Mouse (Mus musculus) yolk sac, embryonic 10.5 days (tissue): ENCODE results near the gene BC037034.
A peak's percentile ranks its signal among the peaks of the same experiment; 100 is the strongest.
"Not testable (repeated sequence)": the region's sequence is repeated elsewhere in the genome, so short reads cannot be mapped to it uniquely, and the experiment has no call there.

Experiments used
- DNase-seq: peaks from one replicate; pipeline ENCODE4 v3.0.0-alpha.2; 2017; ENCODE audit warnings: low spot score

BC037034 gene

DNA sequence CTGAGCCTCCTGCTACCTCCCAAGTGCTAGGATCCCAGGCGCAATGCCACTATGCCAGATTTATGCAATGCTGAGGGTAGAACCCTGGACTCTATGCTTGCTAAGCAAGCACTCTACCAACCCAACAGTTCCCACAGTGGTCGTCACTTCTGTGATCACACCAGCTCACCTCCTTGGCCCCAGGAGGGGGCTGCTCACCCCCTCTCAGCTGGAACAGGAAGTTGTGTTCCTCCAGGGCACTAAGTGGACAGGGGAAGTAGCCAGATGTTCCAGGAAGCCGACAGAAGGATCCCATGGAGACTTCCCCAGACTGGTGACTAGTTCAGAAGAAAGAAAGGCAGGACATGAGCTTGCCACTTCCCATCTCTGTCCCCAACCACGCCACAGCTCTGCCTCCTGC lies 1.8 kb downstream of the BC037034 start:
- DNase-seq = no peak

DNA sequence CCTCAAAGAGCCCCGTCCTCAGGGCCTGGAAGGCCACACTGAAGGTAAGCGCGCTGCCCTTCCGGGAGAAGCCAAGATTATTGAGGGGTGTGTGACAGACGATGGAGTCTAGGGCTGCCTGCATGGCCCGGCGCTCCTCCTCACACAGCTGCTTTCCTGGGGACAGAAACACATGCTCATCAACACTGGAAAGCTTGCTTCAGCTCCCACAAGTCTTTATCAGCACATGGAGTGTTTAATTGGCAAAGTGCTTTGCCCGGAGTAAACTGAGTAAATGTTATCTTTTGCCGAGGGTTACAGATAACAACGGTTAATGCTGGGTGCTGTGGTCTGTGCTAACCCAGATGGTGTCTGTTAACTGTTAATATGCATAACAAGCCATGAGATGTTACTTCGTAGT lies 3.0 kb downstream of the BC037034 start:
- DNase-seq = no peak

DNA sequence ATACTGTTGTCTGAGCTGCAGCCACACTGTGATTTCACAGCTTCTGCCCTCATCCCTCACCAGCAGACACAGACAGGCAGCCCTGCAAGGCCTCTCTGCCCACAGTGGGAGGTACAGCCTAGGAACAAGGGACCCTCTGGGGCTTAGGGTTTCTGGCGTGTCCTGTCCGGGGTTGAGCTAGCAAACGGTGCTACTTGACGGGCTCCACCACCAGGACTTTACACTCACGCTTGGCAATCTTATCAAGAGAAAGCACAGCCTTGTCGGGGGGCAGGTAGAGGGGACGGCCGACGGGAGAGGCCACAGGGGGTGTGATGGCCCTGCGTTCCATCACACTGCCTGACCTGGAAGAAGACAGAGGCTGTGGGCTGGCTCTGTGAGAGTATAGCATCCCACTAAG lies 3.8 kb downstream of the BC037034 start:
- DNase-seq = no peak

DNA sequence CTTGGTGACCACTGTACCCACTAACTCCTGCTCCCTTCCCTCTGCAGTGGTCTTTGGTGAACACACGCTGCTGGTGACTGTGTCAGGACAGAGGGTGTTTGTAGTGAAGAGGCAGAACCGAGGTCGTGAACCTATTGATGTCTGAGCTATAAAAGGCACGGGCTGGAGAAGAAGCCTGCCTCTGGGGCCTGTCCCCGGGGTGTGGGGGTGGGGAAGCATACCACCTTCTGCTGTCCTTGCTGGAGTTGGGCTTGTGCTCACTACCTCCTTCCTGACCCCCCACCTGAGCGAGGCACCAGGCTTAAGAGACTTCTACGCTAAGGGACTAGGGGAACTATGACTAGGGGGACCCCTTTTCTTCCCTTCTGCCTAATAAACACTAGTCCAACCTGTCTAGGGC lies 4.8 kb downstream of the BC037034 start:
- DNase-seq = no peak

DNA sequence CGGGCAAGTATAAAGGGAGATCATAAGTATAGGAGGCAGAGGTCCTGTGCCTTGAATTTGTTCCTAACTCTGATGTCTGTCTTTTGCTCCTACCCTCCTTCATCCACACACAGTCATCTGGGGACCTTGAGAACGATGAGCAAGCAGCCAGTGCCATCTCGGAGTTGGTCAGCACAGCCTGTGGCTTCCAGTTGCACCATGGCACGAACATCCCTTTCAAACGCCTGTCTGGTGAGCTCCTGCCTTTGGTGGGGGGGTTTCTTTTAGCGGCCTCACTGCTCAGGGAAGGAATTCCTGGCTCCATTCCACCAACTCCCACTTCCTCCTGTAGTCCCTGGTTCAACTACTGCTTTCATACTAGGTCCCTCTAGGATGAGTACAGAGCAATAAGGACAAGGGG lies 5.3 kb downstream of the BC037034 start:
- DNase-seq = no peak

DNA sequence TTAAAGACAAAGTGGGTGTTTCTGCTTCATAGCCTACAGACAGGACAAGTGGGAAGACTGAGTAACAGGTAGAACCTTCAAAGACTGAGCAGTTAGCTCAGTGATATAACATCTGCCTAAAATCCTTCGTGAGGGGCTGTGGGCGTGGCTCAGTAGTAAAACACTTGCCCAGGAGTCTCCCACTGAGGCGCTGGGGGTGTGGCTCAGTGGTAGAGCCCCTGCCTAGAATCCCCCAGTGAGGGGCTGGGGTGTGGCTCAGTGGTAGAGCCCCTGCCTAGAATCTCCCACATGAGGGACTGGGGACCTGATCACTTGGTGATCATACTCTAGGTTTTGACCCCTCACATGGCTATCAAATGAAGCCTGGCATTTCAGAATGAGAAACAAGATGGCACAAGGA lies 5.8 kb downstream of the BC037034 start:
- no peak for DNase-seq

DNA sequence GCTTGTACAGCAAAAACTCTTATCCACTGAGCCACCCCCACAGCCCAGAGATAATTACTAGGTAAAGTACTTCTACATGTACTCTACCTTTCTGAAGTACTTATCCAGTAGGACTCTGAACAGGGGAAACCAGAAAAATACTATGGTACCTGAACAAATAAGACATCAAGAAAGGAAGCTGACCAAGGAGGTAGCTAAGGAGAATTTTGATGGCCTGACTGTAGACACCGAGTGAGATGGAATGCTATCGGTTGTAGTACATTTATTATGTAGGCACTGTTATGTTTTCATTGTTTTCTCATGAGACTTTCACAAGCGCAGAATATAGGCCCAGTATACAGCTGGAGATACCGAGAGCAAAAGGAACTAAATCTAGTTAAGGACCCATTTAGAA lies 6.3 kb downstream of the BC037034 start:
- no peak for DNase-seq

DNA sequence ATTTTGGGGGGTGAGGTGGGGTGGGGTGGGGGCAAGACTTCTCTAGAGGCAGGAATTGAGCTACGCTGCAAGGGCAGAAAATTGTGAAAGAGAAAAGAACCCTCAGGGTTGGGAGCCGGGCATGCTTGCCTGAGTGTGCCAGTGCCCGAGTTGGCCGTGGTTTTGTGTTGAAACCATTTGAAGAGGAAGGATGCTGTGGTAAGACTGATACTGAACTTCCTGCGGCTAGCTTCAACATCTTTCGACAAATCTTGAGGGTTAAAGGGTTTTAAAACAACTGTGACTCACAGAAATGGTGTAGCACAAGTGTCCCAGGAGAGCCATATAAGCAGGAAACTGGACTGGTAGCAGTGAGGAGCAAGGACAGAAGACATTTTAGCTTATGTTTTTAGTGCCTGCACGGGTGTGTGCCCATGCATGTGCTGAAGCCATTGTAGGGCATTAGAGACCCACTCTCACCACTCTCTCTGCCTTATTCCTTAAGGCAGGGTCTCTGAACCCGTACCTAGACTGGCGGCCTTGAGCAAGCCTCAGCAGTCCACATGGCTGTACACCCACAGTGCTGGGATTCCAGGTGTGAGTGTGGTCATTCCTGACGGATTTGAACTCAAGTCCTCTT lies 6.8 kb downstream of the BC037034 start:
- DNase-seq = no peak

DNA sequence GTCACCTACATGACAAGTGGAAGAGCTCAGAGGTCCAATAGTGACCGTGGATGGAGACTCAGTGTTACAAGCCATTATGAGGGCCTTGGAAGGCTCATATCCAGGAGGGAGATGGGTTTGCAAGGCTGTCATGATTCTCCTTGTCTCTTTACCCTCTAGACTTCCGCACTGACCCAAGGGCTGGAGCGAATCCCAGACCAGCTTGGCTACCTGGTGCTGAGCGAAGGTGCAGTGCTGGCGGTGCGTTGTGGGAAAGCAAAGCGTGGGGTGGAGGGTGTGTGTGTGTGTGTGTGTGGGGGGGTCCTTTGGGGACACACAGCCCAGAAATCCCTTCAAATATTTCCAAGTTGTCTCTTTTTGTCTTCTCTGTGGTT lies 7.8 kb downstream of the BC037034 start:
- DNase-seq = no peak

DNA sequence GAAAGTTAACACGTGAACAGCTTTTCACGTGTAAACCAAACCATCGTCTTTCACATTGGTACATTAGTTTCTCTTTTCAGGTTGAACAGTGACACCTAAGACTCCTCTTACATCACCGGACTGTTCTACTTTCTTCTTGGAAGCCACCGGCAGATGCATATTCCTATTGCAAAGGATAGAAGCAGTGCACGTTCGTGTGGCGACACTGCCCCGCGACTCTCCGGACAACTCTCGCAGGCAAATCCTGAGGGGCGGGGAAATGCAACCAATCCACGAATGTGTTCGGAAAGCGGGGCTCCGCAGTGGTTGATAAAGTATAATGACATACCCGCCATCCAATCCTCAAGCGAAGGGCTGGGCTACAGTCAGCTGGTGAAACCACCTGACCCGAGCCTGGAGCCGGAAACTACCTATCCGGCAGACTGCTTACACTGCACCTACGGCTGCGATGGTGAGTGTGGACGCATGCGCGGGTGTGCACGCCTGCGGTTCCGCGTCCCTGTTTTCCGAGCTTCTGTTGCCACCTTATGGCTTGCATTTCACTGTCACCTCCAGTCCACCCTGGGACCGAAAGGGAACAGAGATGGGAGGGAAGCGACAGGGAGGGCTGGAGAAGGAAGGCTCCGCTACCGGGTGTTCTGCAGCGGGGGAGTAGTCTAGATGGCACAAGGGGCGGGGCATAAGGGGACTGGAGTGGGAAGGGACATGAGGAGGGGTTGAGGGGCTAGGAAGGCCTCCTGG lies 8.3 kb downstream of the BC037034 start, which contains the start of gene Lamtor4:
Lamtor4 (plus strand) TSS at position 130 of the 741 bp plus-strand sequence.
- DNase-seq = peak; percentile 94

DNA sequence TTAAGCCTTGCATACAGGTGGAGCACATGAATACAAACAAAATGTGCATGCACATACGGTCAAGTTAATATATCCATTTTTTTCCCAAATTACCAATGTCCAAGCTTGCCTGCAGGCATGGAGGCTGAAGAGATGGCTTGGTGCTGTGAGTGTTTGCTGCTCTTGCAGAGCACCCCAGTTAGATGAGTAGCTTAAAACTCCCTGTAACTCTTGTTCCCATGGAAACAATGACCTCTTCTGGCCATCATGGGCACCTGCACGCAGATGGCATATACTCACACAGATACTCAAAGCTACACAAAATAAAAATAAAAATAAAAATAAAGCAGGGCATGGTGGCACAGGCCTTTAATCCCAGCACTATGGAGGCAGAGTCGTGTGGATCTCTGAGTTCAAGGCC lies 10.8 kb downstream of the BC037034 start:
- no peak for DNase-seq

DNA sequence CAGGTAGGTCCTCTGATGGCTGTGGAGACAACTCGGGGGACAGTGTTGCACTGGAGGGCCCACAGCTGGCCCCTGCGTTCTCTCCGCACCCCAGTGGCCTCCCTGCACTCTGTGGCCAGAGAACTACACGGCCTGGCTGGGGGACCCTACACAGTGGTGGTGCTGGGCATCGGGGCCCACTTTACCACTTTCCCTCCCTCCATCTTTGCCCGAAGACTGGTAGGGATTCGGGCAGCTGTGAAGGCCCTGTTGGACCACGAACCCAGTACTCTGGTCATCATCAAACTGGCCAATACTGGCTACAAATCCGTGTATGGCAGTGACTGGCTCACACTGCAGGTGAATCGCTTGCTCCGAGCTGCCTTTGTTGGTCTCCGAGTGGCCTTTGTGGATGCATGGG lies 12.7 kb downstream of the BC037034 start:
- DNase-seq = no peak

DNA sequence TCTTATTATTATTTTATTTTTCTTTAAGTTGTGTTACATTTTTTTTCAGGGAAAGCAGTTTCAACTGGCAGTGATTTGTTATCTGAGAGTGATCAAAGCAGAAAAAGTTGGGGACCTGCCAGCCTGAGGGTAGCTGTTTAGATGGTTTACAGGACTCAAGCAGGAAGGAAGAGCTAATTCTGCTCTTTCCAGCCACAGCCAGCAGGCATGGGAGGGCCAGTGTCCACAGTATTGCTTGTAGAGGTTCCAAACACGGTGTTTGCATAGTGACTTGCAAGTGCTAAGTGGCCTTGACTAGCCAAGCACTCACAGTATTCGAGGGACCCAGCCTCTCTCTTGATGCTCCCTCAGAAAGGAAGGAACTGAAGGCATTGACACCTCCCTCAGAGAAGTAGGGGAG lies 22.3 kb downstream of the BC037034 start:
- no peak for DNase-seq

DNA sequence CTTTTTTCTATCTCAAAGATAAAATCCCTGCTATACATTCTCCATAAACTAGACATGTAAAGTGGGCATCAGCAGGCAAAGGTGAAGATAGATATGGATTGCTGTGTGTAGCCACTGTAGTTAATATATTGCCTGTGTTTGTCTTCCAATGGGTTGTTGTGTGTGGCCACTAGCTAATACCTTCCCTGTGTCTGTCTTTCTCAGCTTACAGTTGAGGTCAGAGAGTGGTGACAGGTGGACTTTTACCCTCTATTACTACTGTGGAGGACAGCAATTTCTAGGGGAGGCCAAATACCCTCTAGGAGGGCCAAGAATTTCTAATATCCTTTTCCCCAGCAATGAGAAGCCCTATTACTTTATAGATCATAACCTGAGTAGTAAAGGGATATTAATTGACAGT lies 29.6 kb downstream of the BC037034 start:
- no peak for DNase-seq

DNA sequence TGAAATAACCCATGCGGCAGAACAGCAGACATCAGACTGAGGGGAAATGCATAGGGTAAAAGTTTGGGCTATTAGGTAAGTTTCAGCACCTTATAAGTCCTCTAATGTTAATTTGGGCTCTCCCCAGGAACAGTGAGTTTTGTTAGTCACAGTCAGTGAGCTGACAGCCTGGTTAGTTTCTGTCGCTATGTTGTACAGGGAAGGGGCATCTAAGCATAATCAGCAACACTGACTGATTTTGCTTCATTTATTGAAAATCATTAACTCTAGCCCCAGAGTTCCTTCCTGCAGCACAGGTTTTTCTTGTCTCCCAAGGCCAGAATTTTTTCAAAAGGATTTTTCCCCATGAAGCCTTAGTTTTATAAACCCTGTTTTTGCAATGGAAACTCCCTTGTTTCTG lies 30.1 kb downstream of the BC037034 start:
- no peak for DNase-seq

DNA sequence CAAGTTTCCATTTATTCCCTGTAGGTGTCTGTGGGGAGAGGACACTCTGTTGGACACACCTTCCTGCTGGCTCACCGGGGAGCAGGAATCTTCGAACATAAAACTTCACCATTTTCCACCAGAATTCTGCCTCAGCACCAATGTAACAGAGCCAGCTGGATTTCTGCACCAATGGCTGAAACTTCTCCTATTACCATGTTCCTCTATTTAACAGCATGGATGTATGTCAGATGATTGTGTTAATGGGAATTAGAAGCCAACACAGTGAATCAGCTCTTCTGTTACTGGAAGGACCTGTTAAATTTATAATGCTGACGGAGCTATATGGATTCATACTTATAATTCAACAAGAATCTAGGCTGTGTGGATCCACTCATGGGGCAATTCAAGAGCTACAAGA lies 34.3 kb downstream of the BC037034 start:
- no peak for DNase-seq

DNA sequence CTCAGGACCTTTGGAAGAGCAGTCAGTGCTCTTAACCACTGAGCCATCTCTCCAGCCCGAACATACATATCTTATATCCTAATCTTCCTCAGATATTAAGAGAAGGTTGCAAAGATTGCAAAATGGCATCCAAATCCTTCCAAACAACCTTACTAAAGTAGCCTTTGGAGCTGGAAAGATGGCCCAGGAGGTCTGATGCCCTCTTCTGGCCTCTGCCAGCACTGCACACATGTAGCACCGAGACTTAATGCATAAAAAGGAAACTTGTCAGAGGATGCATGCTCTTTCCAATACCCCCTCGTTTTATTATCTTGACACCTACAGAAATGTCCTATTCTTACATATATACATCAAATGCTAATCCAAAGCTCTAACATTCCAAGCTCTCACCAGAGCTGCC lies 35.8 kb downstream of the BC037034 start:
- DNase-seq = no peak

DNA sequence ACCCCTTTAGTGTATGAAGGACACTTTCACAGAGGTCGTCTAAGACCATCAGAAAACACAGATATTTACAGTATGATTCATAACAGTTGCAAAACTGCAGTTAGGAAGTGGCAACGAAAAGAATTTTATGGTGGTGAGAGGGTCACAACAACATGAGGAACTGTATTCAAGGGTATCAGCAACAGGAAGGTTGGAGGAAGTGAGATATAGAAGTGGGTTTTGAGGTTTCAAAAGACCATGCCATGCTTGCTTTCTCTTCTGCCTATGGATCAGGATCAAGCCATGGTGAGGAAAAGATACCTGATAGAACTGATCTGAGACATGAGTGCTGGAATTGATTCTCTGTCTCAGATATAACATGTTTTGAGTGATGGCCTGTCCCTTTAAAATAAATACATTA lies 36.5 kb downstream of the BC037034 start:
- no peak for DNase-seq

DNA sequence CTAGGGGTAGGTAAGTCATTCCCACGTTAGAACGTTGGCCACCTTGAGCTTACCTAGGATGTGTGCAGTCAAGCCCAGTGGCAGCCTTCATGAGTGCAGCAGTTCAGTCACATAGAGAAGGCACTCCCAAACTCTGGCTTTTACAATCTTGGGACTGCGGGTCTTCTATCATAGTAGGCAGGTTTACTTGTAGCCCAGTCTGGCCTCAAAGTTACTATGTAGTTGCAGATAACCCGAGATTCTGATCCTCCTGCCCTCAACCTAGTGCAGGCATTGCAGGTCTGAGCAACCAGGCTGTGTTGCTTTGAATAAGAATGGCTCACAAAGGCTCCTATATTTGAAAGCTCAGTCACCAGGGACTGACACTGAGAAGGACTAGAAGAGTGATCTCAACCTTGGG lies 37.3 kb downstream of the BC037034 start:
- DNase-seq = no peak

DNA sequence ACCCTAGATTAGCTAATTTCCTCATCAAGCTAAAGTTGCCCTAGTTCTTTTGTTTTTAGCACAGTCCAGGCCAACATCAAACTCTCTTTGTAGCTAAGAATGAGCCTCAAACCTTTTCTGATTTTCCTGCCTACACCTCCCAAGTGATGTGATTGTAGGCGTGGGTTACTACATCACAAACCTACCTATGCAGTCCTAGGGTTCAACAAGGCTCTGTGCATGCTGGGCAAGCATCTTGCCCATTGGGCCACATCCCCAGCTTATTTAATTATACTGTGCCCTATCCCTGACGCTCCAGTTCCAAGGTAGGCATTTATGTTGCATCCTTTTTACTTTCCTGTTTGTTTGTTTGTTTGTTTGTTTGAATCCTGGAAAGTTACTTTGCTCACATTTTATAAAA lies 38.1 kb downstream of the BC037034 start, which contains the start of gene Nxpe5:
Nxpe5 (plus strand) TSS at position 199 of the 400 bp plus-strand sequence.
- DNase-seq = no peak

DNA sequence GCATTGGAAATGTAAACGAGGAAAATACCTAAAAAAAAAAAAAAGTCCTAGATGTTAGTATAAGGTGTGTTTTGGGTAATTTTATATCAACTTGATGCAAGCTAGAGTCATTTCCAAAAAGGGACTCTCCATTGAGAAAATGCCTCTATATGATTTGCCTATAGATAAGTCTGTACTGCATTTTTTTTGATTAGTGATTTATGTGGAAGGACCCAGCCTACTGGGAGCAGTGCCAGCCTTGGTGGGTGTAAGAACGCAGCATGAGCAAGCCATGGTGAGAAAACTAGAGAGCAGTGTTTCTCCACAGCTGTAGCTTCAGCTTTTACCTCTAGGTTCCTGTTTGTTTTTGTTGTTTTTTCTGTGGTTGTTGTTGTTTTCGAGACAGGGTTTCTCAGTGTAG lies 40.5 kb downstream of the BC037034 start:
- no peak for DNase-seq

DNA sequence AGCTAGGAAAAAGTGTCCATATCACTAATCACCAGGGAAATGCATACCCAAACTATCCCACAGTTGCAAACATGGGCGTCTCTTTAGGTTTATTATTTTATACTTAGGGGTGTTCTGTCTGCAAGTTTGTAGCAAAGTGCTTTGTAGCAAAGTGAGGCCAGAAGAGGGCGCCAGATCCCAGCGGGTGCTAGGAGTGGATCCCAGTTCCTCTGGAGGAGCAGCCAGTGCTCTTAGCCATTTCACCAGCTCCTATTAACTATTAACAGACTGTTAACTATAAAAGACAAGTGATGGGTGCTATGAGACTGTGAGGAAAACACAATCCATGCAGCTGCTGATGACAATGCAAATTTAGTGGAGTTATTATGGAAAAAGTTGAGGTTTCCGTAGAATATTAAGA lies 41.7 kb downstream of the BC037034 start:
- DNase-seq = peak; percentile 55

DNA sequence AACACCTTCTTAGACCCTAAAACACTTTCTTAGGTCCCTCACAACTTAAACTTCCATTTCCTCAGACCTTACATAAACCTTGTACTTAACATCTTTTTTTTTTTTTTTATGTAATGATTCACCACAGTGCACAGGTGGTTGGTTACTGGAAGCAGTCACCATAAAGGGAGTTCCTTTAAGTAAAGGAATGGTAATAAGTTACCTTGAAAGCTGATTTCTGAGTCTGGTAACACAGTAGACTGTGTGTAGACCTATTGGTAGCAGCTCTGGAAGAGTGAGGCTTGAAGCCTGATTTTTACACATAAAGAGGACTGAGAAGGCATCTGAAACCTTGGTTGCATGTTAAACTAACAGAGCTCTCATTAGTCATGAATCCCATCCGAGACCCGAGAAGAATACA lies 44.0 kb downstream of the BC037034 start:
- DNase-seq = no peak

DNA sequence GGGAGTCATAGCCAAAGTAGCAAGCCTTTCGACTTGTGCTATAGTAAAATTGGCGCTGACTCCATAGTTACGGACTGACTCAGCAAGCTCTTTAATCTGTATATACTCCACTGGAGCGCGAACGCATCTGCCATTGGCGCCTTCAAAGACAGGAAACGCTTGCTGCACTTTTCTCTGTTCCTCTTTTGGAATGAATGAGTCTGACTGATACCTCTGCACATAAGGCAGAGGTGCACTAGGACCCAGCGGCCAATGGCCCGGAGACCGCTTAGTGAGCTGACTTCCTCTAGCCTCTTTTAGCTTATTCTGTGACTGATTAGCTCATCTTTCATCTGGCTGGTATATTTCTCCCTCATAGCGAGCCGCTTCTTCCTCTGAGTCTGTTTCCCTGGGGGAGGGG lies 47.2 kb downstream of the BC037034 start:
- not testable (repeated sequence) for DNase-seq
